Mouse (Mus musculus): ENCODE results near the gene Fnip2.
"Not testable (repeated sequence)": the region's sequence is repeated elsewhere in the genome, so short reads cannot be mapped to it uniquely, and the experiment has no call there.

The Fnip2 gene

GRCm38 (mm10) chr3:79475980-79476379 lies 91.6 kb downstream of the Fnip2 start:
- no peak for DNase-seq (ENCODE audit: low spot score in 2 of 2)

GRCm38 (mm10) chr3:79474911-79475310 lies 92.7 kb downstream of the Fnip2 start:
- DNase-seq (ENCODE audit: low spot score in 2 of 2), result peak in 1 of 2 experiments; percentile 66

- DNase-seq (ENCODE audit: low spot score in 2 of 2), result no peak
Observed at GRCm38 (mm10) chr3:79472362-79472761, 95.2 kb downstream of the Fnip2 start.

GRCm38 (mm10) chr3:79469440-79469839 lies 98.2 kb downstream of the Fnip2 start:
- no peak for DNase-seq (ENCODE audit: low spot score in 2 of 2)

- DNase-seq (ENCODE audit: low spot score in 2 of 2), result no peak
Observed at GRCm38 (mm10) chr3:79458651-79459275, 108.8 kb downstream of the Fnip2 start.

GRCm38 (mm10) chr3:79455761-79456160 lies 111.8 kb downstream of the Fnip2 start:
- no peak for DNase-seq (ENCODE audit: low spot score in 2 of 2)

GRCm38 (mm10) chr3:79452696-79453263 lies 114.8 kb downstream of the Fnip2 start:
- no peak for DNase-seq (ENCODE audit: low spot score in 2 of 2)

- DNase-seq (ENCODE audit: low spot score in 2 of 2), result no peak
Observed at GRCm38 (mm10) chr3:79449361-79449760, 118.2 kb downstream of the Fnip2 start.

GRCm38 (mm10) chr3:79448421-79448820 lies 119.2 kb downstream of the Fnip2 start:
- DNase-seq (ENCODE audit: low spot score in 2 of 2), result no peak

- DNase-seq (ENCODE audit: low spot score in 2 of 2), result not testable (repeated sequence)
Observed at GRCm38 (mm10) chr3:79446648-79447047, 120.9 kb downstream of the Fnip2 start.

- no peak for DNase-seq (ENCODE audit: low spot score in 2 of 2)
Observed at GRCm38 (mm10) chr3:79446124-79446523, 121.5 kb downstream of the Fnip2 start.

GRCm38 (mm10) chr3:79445041-79445440 lies 122.6 kb downstream of the Fnip2 start:
- DNase-seq (ENCODE audit: low spot score in 2 of 2), result no peak

GRCm38 (mm10) chr3:79443850-79444249 lies 123.7 kb downstream of the Fnip2 start:
- DNase-seq (ENCODE audit: low spot score in 2 of 2), result no peak

- DNase-seq (ENCODE audit: low spot score in 2 of 2), result peak; percentile 28 to 56
Observed at GRCm38 (mm10) chr3:79440976-79441491, 126.6 kb downstream of the Fnip2 start.

GRCm38 (mm10) chr3:79438276-79438675 lies 129.3 kb downstream of the Fnip2 start:
- DNase-seq (ENCODE audit: low spot score in 2 of 2), result no peak

GRCm38 (mm10) chr3:79436186-79436585 lies 131.4 kb downstream of the Fnip2 start:
- DNase-seq (ENCODE audit: low spot score in 2 of 2), result peak; percentile 79 to 94

- no peak for DNase-seq (ENCODE audit: low spot score in 2 of 2)
Observed at GRCm38 (mm10) chr3:79434985-79435384, 132.6 kb downstream of the Fnip2 start.

GRCm38 (mm10) chr3:79434436-79434835 lies 133.2 kb downstream of the Fnip2 start:
- DNase-seq (ENCODE audit: low spot score in 2 of 2), result no peak

- no peak for DNase-seq (ENCODE audit: low spot score in 2 of 2)
Observed at GRCm38 (mm10) chr3:79433593-79433992, 134.0 kb downstream of the Fnip2 start.

GRCm38 (mm10) chr3:79425441-79425840 lies 142.2 kb downstream of the Fnip2 start:
- DNase-seq (ENCODE audit: low spot score in 2 of 2), result no peak

GRCm38 (mm10) chr3:79418921-79419320 lies 148.7 kb downstream of the Fnip2 start:
- no peak for DNase-seq (ENCODE audit: low spot score in 2 of 2)

GRCm38 (mm10) chr3:79416944-79417680 lies 150.5 kb downstream of the Fnip2 start:
- no peak for DNase-seq (ENCODE audit: low spot score in 2 of 2)

- DNase-seq (ENCODE audit: low spot score in 2 of 2), result no peak
Observed at GRCm38 (mm10) chr3:79415929-79416328, 151.7 kb downstream of the Fnip2 start.

Data from frontal cortex, postnatal 36 days (tissue).